ENCODE assay signal across 13 mouse cellular contexts in genomic region chr4:138546241-138546640, GRCm38 (mm10).
"Had no signal": no experiment of that assay in that cellular context is flagged by ENCODE, and none has a peak within 500 bp of the region (broad histone marks: within the 10 kb centered on the region; RNA-seq: fewer than 3 reads in every experiment).

No protein-coding gene starts in this region.

- DNase-seq: lung, embryonic 14.5 days; lung, postnatal 10 days; right cerebral cortex, postnatal 14 days; thymus, adult 2 months; thymus, postnatal 36 days had no signal

- H3K4me3 ChIP-seq: layer of hippocampus, adult 2 months; limb, embryonic 10.5 days; liver, embryonic 12.5 days; megakaryocyte, embryonic 14.5 days; stomach, embryonic 15.5 days had no signal

- H3K4me2 ChIP-seq: liver, embryonic 12.5 days; lung, embryonic 14.5 days; midbrain, embryonic 11.5 days; stomach, embryonic 15.5 days had no signal

- H3K36me3 ChIP-seq: limb, embryonic 10.5 days; liver, embryonic 12.5 days; stomach, embryonic 15.5 days had no signal

- ATAC-seq: liver, embryonic 12.5 days had no signal

- H3K9ac ChIP-seq: liver, embryonic 12.5 days; lung, embryonic 14.5 days; stomach, embryonic 15.5 days had no signal

- H3K4me1 ChIP-seq: liver, embryonic 12.5 days; megakaryocyte, embryonic 14.5 days had no signal

- H3K9me3 ChIP-seq: limb, embryonic 10.5 days; liver, embryonic 12.5 days; stomach, embryonic 15.5 days had no signal

- H3K27ac ChIP-seq: kidney, postnatal 0 days; layer of hippocampus, adult 2 months; limb, embryonic 10.5 days; liver, embryonic 12.5 days; macrophage; stomach, embryonic 15.5 days had no signal
